Mouse (Mus musculus) hindbrain, embryonic 14.5 days (tissue): ENCODE measurements around the gene Abcd1. TPM values are rescaled to one million over a fixed set of nuclear protein-coding genes. Genes with fewer than 3 reads are reported as not detected.

Experiments
- ATAC-seq: fragments of 200-750 bp; cut with Nextera tagmentation; 2 replicates; pipeline ENCODE4 v1.8.0; 2017; ENCODE audit warnings: moderate number of reproducible peaks, mild to moderate bottlenecking, moderate TSS enrichment, moderate library complexity; ENCODE audit not compliant: low FRiP score
- DNase-seq: peaks from one replicate; pipeline ENCODE4 v3.0.0-alpha.2; 2015; ENCODE audit warnings: low spot score
- H3K27ac ChIP-seq: fragments of 300-500 bp; sonication (generic); 2 replicates; pipeline ENCODE4 v1.5.1; 2014; ENCODE audit warnings: mild to moderate bottlenecking, moderate library complexity
- H3K27me3 ChIP-seq: fragments of 300-500 bp; sonication (generic); 2 replicates; pipeline ENCODE4 v1.6.1; 2014; ENCODE audit warnings: mild to moderate bottlenecking, low read length, mixed read lengths; ENCODE audit not compliant: control insufficient read depth, insufficient read depth
- H3K36me3 ChIP-seq: fragments of 300-500 bp; sonication (generic); replicated peaks from 2 replicates; pipeline ENCODE4 v1.6.1; 2014; ENCODE audit not compliant: control insufficient read depth, insufficient read depth
- H3K4me1 ChIP-seq: fragments of 300-500 bp; sonication (generic); replicated peaks from 2 replicates; pipeline ENCODE4 v1.6.1; 2014; ENCODE audit warnings: antibody characterized with exemption, low read length, mixed read lengths; ENCODE audit not compliant: control insufficient read depth, insufficient read depth
- H3K4me2 ChIP-seq: fragments of 300-500 bp; sonication (generic); replicated peaks from 2 replicates; pipeline ENCODE4 v1.6.1; 2014; ENCODE audit warnings: mild to moderate bottlenecking, moderate library complexity
- H3K4me3 ChIP-seq: fragments of 300-500 bp; sonication (generic); replicated peaks from 2 replicates; pipeline ENCODE4 v1.5.1; 2014; ENCODE audit warnings: mild to moderate bottlenecking, low read length
- H3K9ac ChIP-seq: fragments of 300-500 bp; sonication (generic); 2 replicates; pipeline ENCODE4 v1.6.1; 2014
- H3K9me3 ChIP-seq: fragments of 300-500 bp; sonication (generic); 2 replicates; pipeline ENCODE4 v1.6.1; 2016; ENCODE audit warnings: low read length; ENCODE audit not compliant: control insufficient read depth
- WGBS: fragments of 180-500 bp; shearing (Covaris S2); extraction: QIAGEN DNeasy Blood & Tissue Kit; methylation state at CpG from one replicate; pipeline ENCODE4 v1.1.7; 2014; 5-methylcytosine and 5-hydroxymethylcytosine counted together
- polyA plus RNA-seq: library from polyadenylated mRNA; unstranded; fragments of >200 nt; fragmentation: Nextera tagmentation; extraction: Ambion mirVana; gene quantifications from 2 replicates; pipeline ENCODE4 v1.2.1, GENCODE M21; 2014

Gene Abcd1
- polyA plus RNA-seq, 1 experiment from 2014 or later: 8.3 TPM

GRCm38 (mm10) chrX:73767267-73767666, 50.9 kb downstream of the Abcd1 start:
- no peak overlapping the region for H3K9ac ChIP-seq
- ATAC-seq (no peak), DNase-seq (no peak)
- no peaks in the 10 kb centered on the region for H3K36me3 ChIP-seq
- no peak overlapping the region for H3K27ac ChIP-seq
- no peaks in the 10 kb centered on the region for H3K27me3 ChIP-seq
- H3K4me3 ChIP-seq: no peak overlapping the region
- no peaks in the 10 kb centered on the region for H3K9me3 ChIP-seq
- 63% methylated on average over 9 of the region's 9 CpGs for WGBS
- no peak overlapping the region for H3K4me2 ChIP-seq
- no peaks in the 10 kb centered on the region for H3K4me1 ChIP-seq

- no peak within 1 kb of the TSS for H3K27ac ChIP-seq
These were observed 57.9 kb downstream of the Abcd1 start, which contains the start of gene Srpk3 for GRCm38 (mm10) chrX:73774168-73774760. TSS of gene Srpk3 (plus strand) at chrX:73774405.

GRCm38 (mm10) chrX:73774802-73775483, 58.5 kb downstream of the Abcd1 start:
- H3K9me3 ChIP-seq: no peaks in the 10 kb centered on the region
- H3K27me3 ChIP-seq: no peaks in the 10 kb centered on the region
- H3K4me1 ChIP-seq: no peaks in the 10 kb centered on the region
- no peak overlapping the region for H3K4me3 ChIP-seq
- no peak; the same call in 1 of the 2 replicates for ATAC-seq
- H3K4me2 ChIP-seq: no peak overlapping the region
- DNase-seq: no peak
- no peak overlapping the region for H3K9ac ChIP-seq
- 73% methylated on average over 10 of the region's 10 CpGs for WGBS
- peaks cover 29% of the 10 kb centered on the region for H3K36me3 ChIP-seq
- no peak overlapping the region for H3K27ac ChIP-seq

More at GRCm38 (mm10) chrX:73774168-73774760, 57.9 kb downstream of the Abcd1 start, which contains the start of gene Srpk3:
- ATAC-seq: peak; percentile 26; the same call in 1 of the 2 replicates
- Histone ChIP-seq H3K4me1 (no peaks in the 10 kb centered on the region), H3K4me2 (no peak within 1 kb of the TSS), H3K9ac (no peak within 1 kb of the TSS), H3K36me3 (peaks cover 22% of the 10 kb centered on the region), H3K27me3 (no peaks in the 10 kb centered on the region), H3K4me3 (no peak within 1 kb of the TSS), H3K9me3 (no peaks in the 10 kb centered on the region)
- no peak for DNase-seq
- WGBS: 55% methylated on average over 9 of the region's 9 CpGs

GRCm38 (mm10) chrX:73782227-73782626, 65.8 kb downstream of the Abcd1 start:
- WGBS: 92% methylated on average over 3 of the region's 3 CpGs
- H3K27ac ChIP-seq: no peak overlapping the region
- H3K4me1 ChIP-seq: peaks cover 13% of the 10 kb centered on the region
- ATAC-seq (no peak), DNase-seq (no peak)
- no peaks in the 10 kb centered on the region for H3K9me3 ChIP-seq
- no peak overlapping the region for H3K4me2 ChIP-seq
- no peaks in the 10 kb centered on the region for H3K27me3 ChIP-seq
- peaks cover 46% of the 10 kb centered on the region for H3K36me3 ChIP-seq
- no peak overlapping the region for H3K9ac ChIP-seq
- H3K4me3 ChIP-seq: no peak overlapping the region

- no peak for ATAC-seq
- Histone ChIP-seq H3K36me3 (peaks cover 25% of the 10 kb centered on the region), H3K9ac (peak overlapping the region; percentile 67), H3K9me3 (no peaks in the 10 kb centered on the region), H3K27ac (peak overlapping the region; percentile 86), H3K4me3 (peak overlapping the region; percentile 52), H3K4me1 (peaks cover 23% of the 10 kb centered on the region), H3K4me2 (peak overlapping the region; percentile 68), H3K27me3 (no peaks in the 10 kb centered on the region)
- DNase-seq: no peak
These were observed 69.3 kb downstream of the Abcd1 start for GRCm38 (mm10) chrX:73785666-73786065.

- peak; percentile 97 for ATAC-seq
- Histone ChIP-seq H3K27me3 (no peaks in the 10 kb centered on the region), H3K9me3 (no peaks in the 10 kb centered on the region), H3K4me3 (peak within 1 kb of the TSS; percentile 52), H3K36me3 (peaks cover 17% of the 10 kb centered on the region), H3K27ac (peak within 1 kb of the TSS; percentile 86), H3K4me2 (peak within 1 kb of the TSS; percentile 68), H3K4me1 (peaks cover 23% of the 10 kb centered on the region), H3K9ac (peak within 1 kb of the TSS; percentile 71)
- 23% methylated on average over 50 of the region's 52 CpGs for WGBS
- DNase-seq: peak; percentile 96
These were observed 70.2 kb downstream of the Abcd1 start, which contains the start of the genes Idh3g and Ssr4 for GRCm38 (mm10) chrX:73786364-73787224. TSS of gene Idh3g (minus strand) at chrX:73786897. TSS of gene Ssr4 (plus strand) at chrX:73787028.

GRCm38 (mm10) chrX:73787225-73787558, 70.8 kb downstream of the Abcd1 start:
- ATAC-seq (peak; percentile 52), DNase-seq (no peak)
- Histone ChIP-seq H3K4me1 (peaks cover 23% of the 10 kb centered on the region), H3K9ac (peak overlapping the region; percentile 71), H3K4me3 (peak overlapping the region; percentile 52), H3K36me3 (peaks cover 11% of the 10 kb centered on the region), H3K4me2 (peak overlapping the region; percentile 57), H3K27ac (peak overlapping the region; percentile 83), H3K27me3 (no peaks in the 10 kb centered on the region), H3K9me3 (no peaks in the 10 kb centered on the region)
- WGBS: 24% methylated on average over 22 of the region's 22 CpGs
